Mouse (Mus musculus) lung, embryonic 16.5 days (tissue): ENCODE data around the gene Chrdl2. TPM values are rescaled to one million over a fixed set of nuclear protein-coding genes. Genes with fewer than 3 reads are reported as not detected.

ENCODE experiments used
- polyA plus RNA-seq: library from polyadenylated mRNA; unstranded; fragments of >200 nt; fragmentation: Nextera tagmentation; extraction: Ambion mirVana; gene quantifications from 2 replicates; pipeline ENCODE4 v1.2.1, GENCODE M21; 2015

The Chrdl2 gene
- polyA plus RNA-seq, 1 experiment from 2014 or later = not detected

Other genes starting within 250 kb of the Chrdl2 start
- gene Olfr521, start 242.7 kb upstream of the Chrdl2 start, polyA plus RNA-seq = not detected in 2 replicates
- gene Neu3, start 177.8 kb upstream of the Chrdl2 start, polyA plus RNA-seq = 6.8 and 9.0 TPM in 2 replicates
- 0.28 and 0.54 TPM in 2 replicates for gene Xrra1, start 147.1 kb upstream of the Chrdl2 start, polyA plus RNA-seq
- gene Spcs2, start 142.7 kb upstream of the Chrdl2 start, polyA plus RNA-seq = 397 and 399 TPM in 2 replicates
- gene Rnf169, start 25.7 kb upstream of the Chrdl2 start, polyA plus RNA-seq = 4.4 and 5.2 TPM in 2 replicates
- gene Pold3, start 115.4 kb downstream of the Chrdl2 start, polyA plus RNA-seq = 57.0 and 58.7 TPM in 2 replicates
- gene Lipt2, start 153.1 kb downstream of the Chrdl2 start, polyA plus RNA-seq = 12.8 and 13.8 TPM in 2 replicates
- gene Kcne3, start 170.3 kb downstream of the Chrdl2 start, polyA plus RNA-seq = 2.4 and 3.0 TPM in 2 replicates
- 2.0 and 2.3 TPM in 2 replicates for gene Pgm2l1, start 221.2 kb downstream of the Chrdl2 start, polyA plus RNA-seq